Mouse (Mus musculus): ENCODE measurements around the gene Focad.

GRCm38 (mm10) chr4:88458673-88459072 lies 364.2 kb downstream of the Focad start:
- TF ChIP-seq CTCF (IDR thresholded peaks at IDR 0.05; ENCODE audit: borderline replicate concordance, insufficient read depth, low read depth, low read length) (no peak), POLR2A (IDR thresholded peaks at IDR 0.05; ENCODE audit: borderline replicate concordance, insufficient read depth, low read length) (no peak)

All from cerebellum, adult 2 months (tissue).